Mouse (Mus musculus) megakaryocyte, embryonic 14.5 days (primary cell): ENCODE data around the gene Paxip1.

ENCODE experiments used
- FLI1 ChIP-seq: IDR thresholded peaks from 2 replicates; pipeline ENCODE4 v1.6.1; 2012; ENCODE audit warnings: low read length, inconsistent platforms, mixed read lengths
- GATA1 ChIP-seq: IDR thresholded peaks from 3 replicates; pipeline ENCODE4 v1.6.1; 2012; ENCODE audit warnings: mixed read lengths, low read length, inconsistent platforms, borderline replicate concordance

DNA sequence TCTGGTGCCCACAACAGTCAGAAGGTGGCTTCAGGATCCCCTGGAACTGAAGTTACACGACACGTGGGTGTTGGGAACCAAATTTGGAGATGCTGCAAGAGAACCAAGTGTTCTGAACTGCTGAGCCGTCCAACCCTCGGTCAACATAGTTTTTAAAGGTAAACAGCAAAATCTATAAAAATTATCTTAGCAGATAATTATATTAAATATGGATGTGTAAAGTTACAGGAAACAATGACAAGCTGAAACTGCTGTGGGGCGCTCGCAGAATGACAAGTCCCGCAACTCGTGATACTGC, 631 bp upstream of the Paxip1 start:
- no peak for TF ChIP-seq GATA1
- TF ChIP-seq FLI1: no peak
